14 mouse cellular contexts compared by ENCODE assay signal in genomic region chr8:123020859-123021258, GRCm38 (mm10). TPM values are rescaled to one million over a fixed set of nuclear protein-coding genes. Genes with fewer than 3 reads are reported as not detected.
A peak's percentile ranks its signal among the peaks of the same experiment; 100 is the strongest.
DNase-seq lines count a peak whose midpoint lies in the region; ATAC-seq and TF ChIP-seq lines count a peak whose summit lies in the region.
"Had no signal": no experiment of that assay in that cellular context is flagged by ENCODE, and none has a peak within 500 bp of the region (broad histone marks: within the 10 kb centered on the region; RNA-seq: fewer than 3 reads in every experiment).

No protein-coding gene starts in this region.

- 56% methylated on average over 2 of the region's 2 CpGs for WGBS in liver, embryonic 13.5 days (ENCODE audit: insufficient replicate concordance)
- WGBS in neural tube, embryonic 15.5 days, result 72% methylated on average over 2 of the region's 2 CpGs

- no peak for TF ChIP-seq POLR2A in embryonic fibroblast, embryonic 13.5 days (IDR thresholded peaks at IDR 0.05; ENCODE audit: low read depth, low read length)

- no peak overlapping the region for H3K4me3 ChIP-seq in gastrocnemius, adult 2 months
- H3K4me3 ChIP-seq in liver, embryonic 13.5 days (replicated peaks), result no peak overlapping the region
- no peak overlapping the region for H3K4me3 ChIP-seq in embryonic fibroblast, embryonic 13.5 days (ENCODE audit: insufficient read depth, low read length)
- H3K4me3 ChIP-seq in neural tube, embryonic 15.5 days (replicated peaks), result no peak overlapping the region
- H3K4me3 ChIP-seq: forebrain, embryonic 13.5 days; hindbrain, embryonic 10.5 days had no signal

- 0 out of 2 replicates have a peak, but pooled peaks have one; percentile 27 for ATAC-seq in liver, embryonic 13.5 days (ENCODE audit: low read depth)
- no peak for ATAC-seq in neural tube, embryonic 15.5 days (ENCODE audit: low FRiP score)
- ATAC-seq: forebrain, embryonic 13.5 days had no signal

- H3K4me2 ChIP-seq in liver, embryonic 13.5 days, result no peak overlapping the region
- H3K4me2 ChIP-seq in neural tube, embryonic 15.5 days, result no peak overlapping the region
- H3K4me2 ChIP-seq: forebrain, embryonic 13.5 days had no signal

- peaks cover 75% of the 10 kb centered on the region for H3K4me1 ChIP-seq in liver, embryonic 13.5 days (replicated peaks)
- H3K4me1 ChIP-seq in embryonic fibroblast, embryonic 13.5 days (ENCODE audit: control insufficient read depth, insufficient read depth, low read length), result peaks cover 25% of the 10 kb centered on the region
- H3K4me1 ChIP-seq in neural tube, embryonic 15.5 days, result peaks cover 52% of the 10 kb centered on the region

- H3K9me3 ChIP-seq in liver, embryonic 13.5 days (replicated peaks), result no peaks in the 10 kb centered on the region
- no peaks in the 10 kb centered on the region for H3K9me3 ChIP-seq in neural tube, embryonic 15.5 days (replicated peaks)
- H3K9me3 ChIP-seq: forebrain, embryonic 13.5 days; hindbrain, embryonic 10.5 days had no signal

- H3K27me3 ChIP-seq in liver, embryonic 13.5 days, result no peaks in the 10 kb centered on the region
- H3K27me3 ChIP-seq in neural tube, embryonic 15.5 days (replicated peaks), result no peaks in the 10 kb centered on the region
- H3K27me3 ChIP-seq: CH12.LX; forebrain, embryonic 13.5 days had no signal

- no peak overlapping the region for H3K9ac ChIP-seq in liver, embryonic 13.5 days
- no peak overlapping the region for H3K9ac ChIP-seq in neural tube, embryonic 15.5 days (replicated peaks)
- H3K9ac ChIP-seq: forebrain, embryonic 13.5 days had no signal

- TF ChIP-seq CTCF in gastrocnemius, adult 2 months (IDR thresholded peaks at IDR 0.05), result no peak
- TF ChIP-seq CTCF in embryonic fibroblast, embryonic 13.5 days (IDR thresholded peaks at IDR 0.05; ENCODE audit: borderline replicate concordance, insufficient read depth, low read length), result no peak

- peaks cover 10% of the 10 kb centered on the region; the same call in 1 of the 2 replicates for H3K36me3 ChIP-seq in liver, embryonic 13.5 days
- H3K36me3 ChIP-seq in neural tube, embryonic 15.5 days, result no peaks in the 10 kb centered on the region

- intact Hi-C loops in gastrocnemius, adult 2 months (cut with DNase I), result no loop called here

- no peak for DNase-seq in gastrocnemius, adult 2 months
- no peak for DNase-seq in gastrocnemius, postnatal 4 days (ENCODE audit: low spot score in 2 of 2)
- DNase-seq in liver, embryonic 13.5 days, result no peak
- no peak for DNase-seq in liver
- DNase-seq in adipocyte (ENCODE audit: low spot score), result no peak
- DNase-seq in frontal cortex, postnatal 14 days (ENCODE audit: low spot score in 2 of 2), result no peak
- DNase-seq: cerebellum, postnatal 25 days; retina, postnatal 1 day; thymus, adult 18-20 months had no signal

- peak overlapping the region; percentile 69 for H3K27ac ChIP-seq in gastrocnemius, adult 2 months
- H3K27ac ChIP-seq in liver, embryonic 13.5 days, result no peak overlapping the region; the same call in 1 of the 2 replicates
- peak overlapping the region; percentile 2; the same call in 1 of the 2 replicates for H3K27ac ChIP-seq in embryonic fibroblast, embryonic 13.5 days (ENCODE audit: insufficient read depth, low read length)
- 0 out of 2 replicates have a peak overlapping the region, but pooled peaks have one; percentile 9 for H3K27ac ChIP-seq in neural tube, embryonic 15.5 days (replicated peaks)
- H3K27ac ChIP-seq: forebrain, embryonic 13.5 days; hindbrain, embryonic 10.5 days had no signal

RNA-seq across cellular contexts. Expression of gene Ankrd11, which starts 21.2 kb away (rescaled TPM):
- 10 to 100 TPM; 60.3 to 62.1 TPM for total RNA-seq in gastrocnemius, adult 2 months (2021)
- 10 to 100 TPM; 81.1 to 92.9 TPM for total RNA-seq in gastrocnemius, postnatal 4 days (2021)
- polyA plus RNA-seq in liver, embryonic 13.5 days (2015; fragmentation: Nextera tagmentation; extraction: Ambion mirVana), result 10.7 and 13.6 TPM in 2 replicates
- 76.2 and 83.5 TPM in 2 replicates for polyA plus RNA-seq in embryonic fibroblast, embryonic 13.5 days (2011; ENCODE audit: insufficient read length, low read depth, missing spikeins)
- polyA plus RNA-seq in neural tube, embryonic 15.5 days (2015; fragmentation: Nextera tagmentation; extraction: Ambion mirVana), result 36.5 and 59.9 TPM in 2 replicates

RNA-seq across cellular contexts. Expression of gene Spg7, which starts 41.9 kb away (rescaled TPM):
- 10 to 100 TPM; 67.4 to 74.9 TPM for total RNA-seq in gastrocnemius, adult 2 months (2021)
- 10 to 100 TPM; 61.0 to 63.2 TPM for total RNA-seq in gastrocnemius, postnatal 4 days (2021)
- 25.3 and 25.7 TPM in 2 replicates for polyA plus RNA-seq in liver, embryonic 13.5 days (2015; fragmentation: Nextera tagmentation; extraction: Ambion mirVana)
- polyA plus RNA-seq in embryonic fibroblast, embryonic 13.5 days (2011; ENCODE audit: insufficient read length, low read depth, missing spikeins), result 52.4 and 80.7 TPM in 2 replicates
- 45.8 and 47.6 TPM in 2 replicates for polyA plus RNA-seq in neural tube, embryonic 15.5 days (2015; fragmentation: Nextera tagmentation; extraction: Ambion mirVana)
